Mouse (Mus musculus) kidney, embryonic 16.5 days (tissue): ENCODE data around the gene Svep1. TPM values are rescaled to one million over a fixed set of nuclear protein-coding genes. Genes with fewer than 3 reads are reported as not detected.

Experiments
- ATAC-seq: fragments of 200-750 bp; cut with Nextera tagmentation; 2 replicates; pipeline ENCODE4 v1.8.0; 2017; ENCODE audit warnings: moderate TSS enrichment; ENCODE audit not compliant: low FRiP score, low TSS enrichment
- H3K27ac ChIP-seq: fragments of 300-500 bp; sonication (generic); 2 replicates; pipeline ENCODE4 v1.5.1; 2014; ENCODE audit warnings: low read length
- H3K27me3 ChIP-seq: fragments of 300-500 bp; sonication (generic); 2 replicates; pipeline ENCODE4 v1.6.1; 2014; ENCODE audit warnings: low read length, control low read depth, mixed read lengths; ENCODE audit not compliant: insufficient read depth
- H3K36me3 ChIP-seq: fragments of 300-500 bp; sonication (generic); 2 replicates; pipeline ENCODE4 v1.6.1; 2014; ENCODE audit warnings: low read length, control low read depth, mixed read lengths; ENCODE audit not compliant: insufficient read depth
- H3K4me1 ChIP-seq: fragments of 300-500 bp; sonication (generic); 2 replicates; pipeline ENCODE4 v1.6.1; 2014; ENCODE audit warnings: low read length, control low read depth, mixed read lengths; ENCODE audit not compliant: insufficient read depth
- H3K4me2 ChIP-seq: fragments of 300-500 bp; sonication (generic); replicated peaks from 2 replicates; pipeline ENCODE4 v1.6.1; 2014; ENCODE audit warnings: low read depth, low read length
- H3K4me3 ChIP-seq: fragments of 300-500 bp; sonication (generic); 2 replicates; pipeline ENCODE4 v1.5.1; 2014; ENCODE audit warnings: mild to moderate bottlenecking, low read length
- H3K9ac ChIP-seq: fragments of 300-500 bp; sonication (generic); replicated peaks from 2 replicates; pipeline ENCODE4 v1.6.1; 2014; ENCODE audit warnings: low read length
- H3K9me3 ChIP-seq: fragments of 300-500 bp; sonication (generic); 2 replicates; pipeline ENCODE4 v1.6.1; 2016; ENCODE audit warnings: low read length, control low read depth
- WGBS: fragments of 180-500 bp; shearing (Covaris S2); extraction: QIAGEN DNeasy Blood & Tissue Kit; methylation state at CpG from one replicate; pipeline ENCODE4 v1.1.7; 2014; 5-methylcytosine and 5-hydroxymethylcytosine counted together
- polyA plus RNA-seq: library from polyadenylated mRNA; unstranded; fragments of >200 nt; fragmentation: Nextera tagmentation; extraction: Ambion mirVana; gene quantifications from 2 replicates; pipeline ENCODE4 v1.2.1, GENCODE M21; 2015

Svep1 gene
- polyA plus RNA-seq, 1 experiment from 2014 or later, result 3.6 TPM

GRCm38 (mm10) chr4:58149186-58149585, 57.5 kb downstream of the Svep1 start:
- no peak for ATAC-seq
- H3K4me3 ChIP-seq, result no peak overlapping the region
- 0 out of 2 replicates have a peak, but pooled peaks cover 2% of the 10 kb centered on the region for H3K36me3 ChIP-seq
- no peak overlapping the region for H3K4me2 ChIP-seq
- H3K9me3 ChIP-seq, result peaks cover 6% of the 10 kb centered on the region
- 60% methylated on average over 1 of the region's 1 CpGs for WGBS
- H3K27me3 ChIP-seq, result no peaks in the 10 kb centered on the region
- no peak overlapping the region for H3K9ac ChIP-seq
- H3K27ac ChIP-seq, result no peak overlapping the region
- no peaks in the 10 kb centered on the region for H3K4me1 ChIP-seq

- no peak overlapping the region for H3K9ac ChIP-seq
- H3K27ac ChIP-seq, result no peak overlapping the region
- H3K27me3 ChIP-seq, result no peaks in the 10 kb centered on the region
- H3K4me3 ChIP-seq, result no peak overlapping the region
- no peaks in the 10 kb centered on the region for H3K4me1 ChIP-seq
- H3K9me3 ChIP-seq, result peaks cover 6% of the 10 kb centered on the region
- H3K4me2 ChIP-seq, result no peak overlapping the region
- ATAC-seq, result no peak
- H3K36me3 ChIP-seq, result 0 out of 2 replicates have a peak, but pooled peaks cover 2% of the 10 kb centered on the region
These were observed 58.1 kb downstream of the Svep1 start for GRCm38 (mm10) chr4:58148547-58148946.

- H3K9ac ChIP-seq, result no peak overlapping the region
- H3K4me3 ChIP-seq, result no peak overlapping the region
- no peaks in the 10 kb centered on the region for H3K4me1 ChIP-seq
- no peak for ATAC-seq
- WGBS, result 94% methylated on average over 2 of the region's 2 CpGs
- no peaks in the 10 kb centered on the region for H3K27me3 ChIP-seq
- 0 out of 2 replicates have a peak, but pooled peaks cover 2% of the 10 kb centered on the region for H3K36me3 ChIP-seq
- no peak overlapping the region for H3K4me2 ChIP-seq
- peaks cover 6% of the 10 kb centered on the region for H3K9me3 ChIP-seq
- H3K27ac ChIP-seq, result no peak overlapping the region
These were observed 60.0 kb downstream of the Svep1 start for GRCm38 (mm10) chr4:58146676-58147075.

- no peak for ATAC-seq
- no peaks in the 10 kb centered on the region for H3K4me1 ChIP-seq
- H3K27me3 ChIP-seq, result no peaks in the 10 kb centered on the region
- no peak overlapping the region for H3K4me2 ChIP-seq
- H3K9me3 ChIP-seq, result no peaks in the 10 kb centered on the region
- H3K9ac ChIP-seq, result no peak overlapping the region
- H3K4me3 ChIP-seq, result no peak overlapping the region
- 72% methylated on average over 8 of the region's 8 CpGs for WGBS
- no peaks in the 10 kb centered on the region for H3K36me3 ChIP-seq
- no peak overlapping the region for H3K27ac ChIP-seq
These were observed 66.7 kb downstream of the Svep1 start for GRCm38 (mm10) chr4:58139764-58140556.

GRCm38 (mm10) chr4:58139241-58139640, 67.4 kb downstream of the Svep1 start:
- Histone ChIP-seq H3K9me3 (no peaks in the 10 kb centered on the region), H3K4me3 (no peak overlapping the region), H3K4me2 (no peak overlapping the region), H3K9ac (no peak overlapping the region), H3K4me1 (no peaks in the 10 kb centered on the region), H3K36me3 (no peaks in the 10 kb centered on the region), H3K27me3 (no peaks in the 10 kb centered on the region), H3K27ac (no peak overlapping the region)
- 83% methylated on average over 6 of the region's 6 CpGs for WGBS
- no peak for ATAC-seq

- no peak for ATAC-seq
- no peaks in the 10 kb centered on the region for H3K27me3 ChIP-seq
- no peaks in the 10 kb centered on the region for H3K4me1 ChIP-seq
- H3K36me3 ChIP-seq, result no peaks in the 10 kb centered on the region
- no peak overlapping the region for H3K4me2 ChIP-seq
- no peak overlapping the region for H3K9ac ChIP-seq
- H3K9me3 ChIP-seq, result no peaks in the 10 kb centered on the region
- H3K4me3 ChIP-seq, result no peak overlapping the region
- no peak overlapping the region for H3K27ac ChIP-seq
- 68% methylated on average over 1 of the region's 1 CpGs for WGBS
These were observed 72.9 kb downstream of the Svep1 start for GRCm38 (mm10) chr4:58133610-58134309.

- no peak for ATAC-seq
- Histone ChIP-seq H3K36me3 (no peaks in the 10 kb centered on the region), H3K9ac (no peak overlapping the region), H3K4me3 (no peak overlapping the region), H3K27ac (no peak overlapping the region), H3K4me2 (no peak overlapping the region), H3K9me3 (no peaks in the 10 kb centered on the region), H3K4me1 (no peaks in the 10 kb centered on the region), H3K27me3 (no peaks in the 10 kb centered on the region)
- 93% methylated on average over 4 of the region's 4 CpGs for WGBS
These were observed 76.8 kb downstream of the Svep1 start for GRCm38 (mm10) chr4:58129844-58130243.

- H3K9ac ChIP-seq, result no peak overlapping the region
- H3K27ac ChIP-seq, result no peak overlapping the region
- no peaks in the 10 kb centered on the region for H3K4me1 ChIP-seq
- WGBS, result 94% methylated on average over 5 of the region's 5 CpGs
- no peaks in the 10 kb centered on the region for H3K36me3 ChIP-seq
- H3K27me3 ChIP-seq, result no peaks in the 10 kb centered on the region
- H3K4me3 ChIP-seq, result no peak overlapping the region
- H3K9me3 ChIP-seq, result no peaks in the 10 kb centered on the region
- H3K4me2 ChIP-seq, result no peak overlapping the region
- no peak for ATAC-seq
These were observed 79.6 kb downstream of the Svep1 start for GRCm38 (mm10) chr4:58127024-58127423.

- no peak overlapping the region for H3K27ac ChIP-seq
These were observed 91.2 kb downstream of the Svep1 start for GRCm38 (mm10) chr4:58115452-58115851.

GRCm38 (mm10) chr4:58111008-58111407, 95.7 kb downstream of the Svep1 start:
- no peak for ATAC-seq
- H3K27me3 ChIP-seq, result no peaks in the 10 kb centered on the region
- H3K4me3 ChIP-seq, result no peak overlapping the region
- no peak overlapping the region for H3K9ac ChIP-seq
- no peaks in the 10 kb centered on the region for H3K4me1 ChIP-seq
- H3K9me3 ChIP-seq, result no peaks in the 10 kb centered on the region
- 85% methylated on average over 10 of the region's 10 CpGs for WGBS
- no peaks in the 10 kb centered on the region for H3K36me3 ChIP-seq
- H3K4me2 ChIP-seq, result no peak overlapping the region
- H3K27ac ChIP-seq, result no peak overlapping the region

More at GRCm38 (mm10) chr4:58115452-58115851, 91.2 kb downstream of the Svep1 start:
- Histone ChIP-seq H3K9me3 (no peaks in the 10 kb centered on the region), H3K9ac (no peak overlapping the region), H3K27me3 (no peaks in the 10 kb centered on the region), H3K4me3 (no peak overlapping the region), H3K36me3 (no peaks in the 10 kb centered on the region), H3K4me2 (no peak overlapping the region), H3K4me1 (no peaks in the 10 kb centered on the region)
- 84% methylated on average over 8 of the region's 8 CpGs for WGBS
- no peak for ATAC-seq
